Mouse (Mus musculus) heart, postnatal 0 days (tissue): ENCODE data around the gene Rnf166.

Experiments
- CTCF ChIP-seq: IDR thresholded peaks from 2 replicates; pipeline ENCODE4 v1.5.1; 2016; ENCODE audit warnings: antibody characterized with exemption, control low read depth, low read depth
- EP300 ChIP-seq: IDR thresholded peaks from 2 replicates; pipeline ENCODE4 v1.6.1; 2016; ENCODE audit warnings: antibody characterized with exemption, low read depth

DNA sequence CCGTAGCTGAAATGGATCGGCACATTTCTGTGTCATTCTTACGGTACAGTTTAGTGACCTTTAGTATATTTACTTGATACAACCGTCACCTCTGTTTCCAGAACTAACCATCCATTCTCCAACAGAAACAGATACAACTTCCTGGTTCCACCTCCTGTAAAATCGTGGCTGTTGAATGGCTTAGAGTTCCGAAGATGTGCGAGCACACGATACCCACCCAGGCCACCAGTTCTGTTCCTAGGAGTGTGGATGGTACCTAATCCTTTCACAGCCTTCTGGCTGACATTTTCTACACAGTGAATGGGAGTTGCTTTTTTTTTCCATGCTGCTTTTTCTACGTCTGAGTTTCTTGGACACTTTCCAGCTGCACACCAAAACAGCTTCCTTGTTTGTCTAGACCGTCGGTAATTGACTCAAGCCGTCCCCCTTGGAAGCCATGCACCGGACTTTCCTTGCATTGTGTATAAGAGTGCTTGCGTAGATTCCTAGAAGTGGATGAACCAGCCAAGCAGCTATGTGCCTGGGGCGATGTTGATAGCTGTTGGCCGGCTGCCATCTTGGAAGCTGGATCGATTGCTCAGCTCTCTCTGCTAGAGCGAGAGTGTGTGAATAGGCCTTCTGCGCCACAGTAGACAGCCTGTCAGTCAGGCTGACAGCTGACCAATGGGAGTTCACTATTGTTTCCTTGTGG lies 31.7 kb downstream of the Rnf166 start:
- TF ChIP-seq CTCF = no peak
- TF ChIP-seq EP300 = no peak
